Mouse (Mus musculus): ENCODE measurements around the gene Myb. TPM values are rescaled to one million over a fixed set of nuclear protein-coding genes. Genes with fewer than 3 reads are reported as not detected.
A peak's percentile ranks its signal among the peaks of the same experiment; 100 is the strongest.
"Not testable (repeated sequence)": the region's sequence is repeated elsewhere in the genome, so short reads cannot be mapped to it uniquely, and the experiment has no call there.

The Myb gene
- total RNA-seq, 2 experiments from 2014 or later: 0.61 to 0.99 TPM

GRCm38 (mm10) chr10:21178711-21179110 is 17.9 kb upstream of the Myb start:
- no peak for DNase-seq (ENCODE audit: extremely low spot score in 1 of 2, low spot score in 2 of 2)
- intact Hi-C loops (cut with DNase I): no loop called here

DNA sequence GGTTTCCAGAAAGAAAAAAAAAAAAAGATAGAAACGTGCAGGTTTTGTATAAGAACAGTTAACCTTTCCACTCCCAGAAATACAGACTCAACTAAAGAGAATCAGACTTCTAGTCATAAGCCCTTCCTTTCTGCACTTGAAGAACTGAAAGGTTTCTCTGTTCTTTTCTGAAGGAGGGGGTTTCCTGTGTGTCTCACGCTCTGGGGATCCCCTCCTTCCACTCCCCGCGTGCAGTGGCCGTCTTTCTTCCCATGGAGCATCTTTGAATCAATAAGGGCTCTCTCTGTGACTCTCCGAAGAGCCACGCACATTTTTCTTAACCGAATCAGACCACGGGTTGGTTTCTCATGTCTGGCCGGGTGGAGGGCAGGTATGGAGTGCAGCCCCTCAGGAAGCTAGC is 17.5 kb upstream of the Myb start:
- intact Hi-C loops (cut with DNase I): no loop called here
- DNase-seq (ENCODE audit: extremely low spot score in 1 of 2, low spot score in 2 of 2): no peak

GRCm38 (mm10) chr10:21172650-21173200 is 11.9 kb upstream of the Myb start:
- no peak for DNase-seq (ENCODE audit: extremely low spot score in 1 of 2, low spot score in 2 of 2)
- intact Hi-C loops (cut with DNase I): no loop called here

DNA sequence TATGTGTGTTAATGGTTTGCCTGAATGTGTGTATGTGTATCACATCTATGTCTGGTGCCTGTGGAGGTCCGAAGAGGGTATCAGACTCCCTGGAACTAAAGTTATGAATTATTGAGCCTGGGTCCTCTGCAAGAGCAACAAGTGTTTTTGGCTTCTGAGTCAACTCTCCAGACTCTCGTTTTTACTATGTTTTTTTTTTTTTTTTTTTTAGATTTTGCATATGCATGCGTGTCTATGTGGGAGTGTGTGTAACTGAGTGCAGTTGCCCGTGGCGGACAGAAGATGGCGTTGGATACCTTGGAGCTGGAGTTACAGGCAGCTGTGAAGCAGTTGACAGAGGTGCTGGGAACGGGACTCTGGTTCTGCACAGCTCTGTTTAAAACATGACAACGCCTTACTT is 7.7 kb upstream of the Myb start:
- intact Hi-C loops (cut with DNase I): no loop called here
- DNase-seq (ENCODE audit: extremely low spot score in 1 of 2, low spot score in 2 of 2): no peak

GRCm38 (mm10) chr10:21167842-21168241 is 7.1 kb upstream of the Myb start:
- intact Hi-C loops (cut with DNase I): no loop called here
- no peak for DNase-seq (ENCODE audit: extremely low spot score in 1 of 2, low spot score in 2 of 2)

DNA sequence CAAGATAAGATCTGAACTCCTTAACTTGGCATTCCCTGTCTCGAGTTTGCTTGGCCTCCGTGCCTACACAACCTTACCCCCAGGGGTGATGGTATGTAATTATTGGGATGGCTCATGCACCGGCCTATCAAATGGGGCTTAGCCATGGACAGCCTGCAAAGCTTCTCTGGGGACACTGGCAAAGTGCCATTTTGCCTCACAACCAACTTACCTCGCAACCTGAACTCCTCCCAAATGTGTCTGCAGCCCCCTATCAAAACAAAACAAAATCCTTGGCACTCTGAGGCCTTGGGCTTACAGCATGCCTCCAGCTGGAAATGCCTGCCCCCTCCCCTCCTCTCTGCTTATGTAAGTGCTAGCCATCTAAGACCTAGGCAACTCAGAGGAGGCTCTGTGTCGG is 6.4 kb upstream of the Myb start:
- intact Hi-C loops (cut with DNase I): no loop called here
- no peak for DNase-seq (ENCODE audit: extremely low spot score in 1 of 2, low spot score in 2 of 2)

- DNase-seq (ENCODE audit: extremely low spot score in 1 of 2, low spot score in 2 of 2): no peak
- intact Hi-C loops (cut with DNase I): no loop called here
These were observed 4.6 kb upstream of the Myb start for GRCm38 (mm10) chr10:21165411-21165810.

DNA sequence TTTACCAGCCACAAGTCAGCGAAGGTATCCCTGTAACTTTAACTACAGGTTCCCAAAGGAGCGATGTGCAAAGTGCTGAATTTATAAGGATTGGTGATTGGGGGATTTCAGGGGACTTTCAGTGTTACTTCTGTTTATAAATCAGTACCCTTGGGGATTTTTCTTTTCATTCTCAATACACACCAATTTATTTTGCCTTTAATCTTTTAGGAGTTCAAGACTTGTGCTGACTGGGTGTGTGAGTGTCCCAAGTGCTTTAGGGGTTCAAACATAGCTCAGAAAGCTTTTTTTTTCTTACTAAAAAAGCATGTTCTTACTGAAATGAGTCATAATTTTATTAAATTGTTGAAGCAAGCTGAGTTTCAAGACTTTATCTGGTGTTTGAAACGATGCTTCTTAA is 1.3 kb upstream of the Myb start:
- intact Hi-C loops (cut with DNase I): no loop called here
- DNase-seq (ENCODE audit: extremely low spot score in 1 of 2, low spot score in 2 of 2): no peak

DNA sequence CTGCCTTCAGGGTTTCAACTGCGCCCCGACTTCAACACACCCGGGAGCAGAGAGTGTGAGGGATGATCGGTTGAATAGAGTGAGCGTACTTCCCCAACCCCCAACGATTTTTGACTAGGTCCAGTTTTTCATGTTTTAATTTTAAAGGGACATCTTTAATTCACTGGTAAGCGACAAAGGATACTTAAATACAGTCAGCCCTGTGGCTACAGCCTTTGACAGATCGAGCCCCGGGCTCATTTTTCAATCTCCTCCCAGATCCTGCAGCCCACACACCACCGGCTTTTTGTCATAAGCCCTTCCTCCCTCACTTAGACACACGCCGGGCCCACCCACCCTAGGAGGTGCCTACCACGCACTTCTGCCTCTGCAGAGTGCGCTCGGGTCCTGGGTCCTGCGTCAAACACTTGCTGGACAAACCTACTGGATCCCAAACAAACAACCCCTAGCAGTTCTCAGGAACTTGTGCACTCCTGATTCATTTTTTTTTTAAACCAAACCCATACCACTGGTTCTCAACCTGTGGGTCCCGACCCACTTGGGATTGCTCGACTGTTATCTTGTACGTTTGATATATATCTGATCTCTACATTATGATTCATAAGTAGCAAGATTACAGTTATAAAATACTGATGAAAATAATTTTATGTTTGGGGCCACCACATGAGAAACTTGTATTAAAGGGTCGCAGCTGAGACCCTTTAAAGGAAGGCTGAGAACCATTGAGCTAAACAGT is 743 bp upstream of the Myb start:
- intact Hi-C loops (cut with DNase I): no loop called here
- no peak for DNase-seq (ENCODE audit: extremely low spot score in 1 of 2, low spot score in 2 of 2)

- intact Hi-C loops (cut with DNase I): no loop called here
- peak in 1 of 2 experiments; percentile 55 for DNase-seq (ENCODE audit: extremely low spot score in 1 of 2, low spot score in 2 of 2)
These were observed 938 bp downstream of the Myb start for GRCm38 (mm10) chr10:21159697-21160394.

DNA sequence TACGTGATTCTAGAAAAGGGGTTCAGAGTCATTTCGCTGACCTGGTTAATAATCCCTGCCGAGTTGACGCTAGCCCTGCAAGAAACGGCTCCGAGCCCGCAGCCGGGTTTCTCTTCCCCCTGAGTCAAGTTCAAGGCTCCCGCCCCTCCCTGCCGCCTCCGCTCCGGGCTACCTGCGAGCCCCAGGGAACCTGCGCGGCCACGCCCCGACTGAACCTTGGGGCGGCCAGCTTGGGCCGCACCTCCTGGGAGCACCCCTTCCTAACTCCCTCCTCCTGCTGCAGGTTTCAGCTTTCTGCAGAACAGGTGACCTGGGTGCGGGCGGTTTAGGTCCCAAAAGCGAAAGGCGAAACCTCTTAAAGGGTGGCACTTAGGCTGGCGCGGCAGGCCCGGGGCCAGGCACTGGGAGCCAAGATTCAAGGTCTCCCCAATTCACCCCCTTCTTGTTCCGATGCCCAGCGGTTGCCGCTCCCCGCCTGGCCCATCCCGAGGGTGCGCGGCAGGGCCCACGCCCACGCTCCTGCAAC is 1.8 kb downstream of the Myb start:
- intact Hi-C loops (cut with DNase I): no loop called here
- DNase-seq (ENCODE audit: extremely low spot score in 1 of 2, low spot score in 2 of 2): no peak

- intact Hi-C loops (cut with DNase I): no loop called here
- peak in 1 of 2 experiments; percentile 52 for DNase-seq (ENCODE audit: extremely low spot score in 1 of 2, low spot score in 2 of 2)
These were observed 2.5 kb downstream of the Myb start for GRCm38 (mm10) chr10:21158111-21158917.

DNA sequence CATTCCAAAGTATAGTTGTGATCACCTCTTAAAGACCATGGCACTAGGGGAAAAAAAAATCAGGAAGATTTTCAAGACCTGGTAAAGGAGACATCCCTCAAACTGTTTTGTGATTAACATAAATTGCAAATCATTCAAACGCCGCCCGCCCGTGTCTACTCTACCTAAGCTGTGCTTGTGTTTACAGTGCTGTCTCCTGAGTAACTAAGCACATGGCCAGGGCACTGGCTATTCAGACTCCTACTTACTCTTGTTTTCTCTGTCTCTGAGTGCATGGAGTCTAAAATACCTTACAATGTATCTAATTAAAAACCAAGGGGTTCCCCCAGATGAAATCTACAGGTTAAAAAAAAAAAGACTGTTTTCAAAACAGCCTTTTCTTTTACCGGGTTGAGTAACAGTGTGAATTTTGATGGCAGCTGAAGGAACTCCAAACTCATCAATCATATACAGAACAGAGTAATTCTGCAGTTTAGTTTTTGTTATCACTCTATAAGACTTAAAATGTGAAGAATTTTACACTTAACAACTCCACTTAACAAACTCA is 3.8 kb downstream of the Myb start:
- no peak for DNase-seq (ENCODE audit: extremely low spot score in 1 of 2, low spot score in 2 of 2)
- intact Hi-C loops (cut with DNase I): no loop called here

DNA sequence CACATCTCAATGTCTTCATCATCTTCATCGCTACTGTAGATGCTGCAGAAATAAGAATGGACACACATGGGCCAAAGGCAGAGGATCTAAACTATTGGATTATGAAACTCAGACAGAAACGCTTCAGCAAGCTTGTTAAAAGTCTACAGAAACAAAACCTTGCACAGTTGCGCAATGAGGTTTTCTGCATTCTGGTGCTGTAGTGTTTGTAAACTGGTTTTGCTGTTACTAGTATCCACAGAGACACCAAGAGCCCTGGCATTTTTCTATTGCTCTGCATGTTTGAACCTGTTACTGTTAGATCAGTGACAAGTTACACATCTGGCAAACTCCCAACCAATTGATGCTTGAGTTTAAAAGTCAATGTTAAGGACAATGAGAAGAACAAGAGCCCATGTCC is 4.4 kb downstream of the Myb start:
- no peak for DNase-seq (ENCODE audit: extremely low spot score in 1 of 2, low spot score in 2 of 2)
- intact Hi-C loops (cut with DNase I): no loop called here

DNA sequence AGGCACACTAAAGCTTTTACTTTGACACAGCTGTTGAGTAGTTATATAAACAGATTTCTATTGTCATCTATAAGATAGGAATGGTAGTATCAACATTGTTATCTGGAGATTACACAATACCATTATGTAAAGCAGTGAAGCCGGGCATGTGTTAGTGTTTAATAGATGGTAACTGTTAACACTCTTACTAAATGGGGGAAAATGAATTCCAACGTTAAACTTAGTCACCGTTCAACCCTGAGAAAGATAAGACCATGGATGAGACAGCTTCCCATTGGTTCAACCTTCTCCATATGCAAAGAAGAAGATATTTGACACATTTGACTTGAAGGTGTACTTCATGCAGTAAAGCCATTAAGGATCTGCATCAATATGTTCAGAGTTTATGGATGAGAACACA is 5.9 kb downstream of the Myb start:
- DNase-seq (ENCODE audit: extremely low spot score in 1 of 2, low spot score in 2 of 2): no peak
- intact Hi-C loops (cut with DNase I): no loop called here

DNA sequence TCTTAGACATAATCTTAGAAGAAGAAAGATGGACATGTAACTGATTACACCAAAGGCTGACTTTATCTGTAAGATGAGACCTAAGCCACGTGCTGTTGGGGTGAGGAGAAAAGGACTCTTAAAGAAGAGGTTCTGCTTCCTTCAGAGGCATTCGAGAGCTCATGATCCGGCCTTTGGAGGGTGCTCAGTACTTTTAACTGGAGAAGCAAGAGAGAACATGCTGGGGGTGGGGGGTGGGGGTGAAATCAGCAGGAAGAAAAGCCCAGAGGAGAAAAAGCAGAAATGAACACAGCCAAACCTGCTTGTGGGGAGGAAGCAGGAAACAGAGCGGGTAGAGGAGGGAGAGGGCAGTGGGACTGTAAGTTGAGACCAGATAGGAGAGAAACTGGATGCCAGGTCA is 7.4 kb downstream of the Myb start:
- no peak for DNase-seq (ENCODE audit: extremely low spot score in 1 of 2, low spot score in 2 of 2)
- intact Hi-C loops (cut with DNase I): no loop called here

- no peak for DNase-seq (ENCODE audit: extremely low spot score in 1 of 2, low spot score in 2 of 2)
- intact Hi-C loops (cut with DNase I): no loop called here
These were observed 8.0 kb downstream of the Myb start for GRCm38 (mm10) chr10:21152812-21153211.

GRCm38 (mm10) chr10:21151320-21151719 is 9.5 kb downstream of the Myb start:
- intact Hi-C loops (cut with DNase I): no loop called here
- DNase-seq (ENCODE audit: extremely low spot score in 1 of 2, low spot score in 2 of 2): no peak

- DNase-seq (ENCODE audit: extremely low spot score in 1 of 2, low spot score in 2 of 2); intact Hi-C loops (cut with DNase I): not testable (repeated sequence)
These were observed 10.8 kb downstream of the Myb start for GRCm38 (mm10) chr10:21149945-21150344.

Measured in left cerebral cortex, postnatal 10 days (tissue).